Mouse (Mus musculus) intestine, postnatal 0 days (tissue): Measurements from ENCODE around the gene Kirrel. TPM values are rescaled to one million over a fixed set of nuclear protein-coding genes. Genes with fewer than 3 reads are reported as not detected.

Experiments used
- ATAC-seq: fragments of 200-750 bp; cut with Nextera tagmentation; 2 replicates; pipeline ENCODE4 v1.8.0; 2017; ENCODE audit warnings: mild to moderate bottlenecking, moderate TSS enrichment, moderate library complexity
- H3K27ac ChIP-seq: fragments of 300-500 bp; sonication (generic); 2 replicates; pipeline ENCODE4 v1.5.1; 2014; ENCODE audit warnings: mild to moderate bottlenecking, low read depth, low read length, moderate library complexity
- H3K27me3 ChIP-seq: fragments of 300-500 bp; sonication (generic); replicated peaks from 2 replicates; pipeline ENCODE4 v1.6.1; 2014; ENCODE audit warnings: low read length, mixed read lengths; ENCODE audit not compliant: control insufficient read depth, insufficient read depth
- H3K36me3 ChIP-seq: fragments of 300-500 bp; sonication (generic); 2 replicates; pipeline ENCODE4 v1.6.1; 2014; ENCODE audit warnings: mild to moderate bottlenecking, moderate library complexity; ENCODE audit not compliant: control insufficient read depth, insufficient read depth
- H3K4me1 ChIP-seq: fragments of 300-500 bp; sonication (generic); replicated peaks from 2 replicates; pipeline ENCODE4 v1.6.1; 2014; ENCODE audit warnings: antibody characterized with exemption, low read length, mixed read lengths; ENCODE audit not compliant: control insufficient read depth, insufficient read depth
- H3K4me2 ChIP-seq: fragments of 300-500 bp; sonication (generic); replicated peaks from 2 replicates; pipeline ENCODE4 v1.6.1; 2014; ENCODE audit warnings: low read depth, mild to moderate bottlenecking, moderate library complexity
- H3K4me3 ChIP-seq: fragments of 300-500 bp; sonication (generic); 2 replicates; pipeline ENCODE4 v1.5.1; 2014; ENCODE audit warnings: low read depth, low read length
- H3K9ac ChIP-seq: fragments of 300-500 bp; sonication (generic); 2 replicates; pipeline ENCODE4 v1.6.1; 2014; ENCODE audit warnings: mild to moderate bottlenecking, low read depth, low read length
- H3K9me3 ChIP-seq: fragments of 300-500 bp; sonication (generic); 2 replicates; pipeline ENCODE4 v1.6.1; 2016; ENCODE audit warnings: mixed run types; ENCODE audit not compliant: control insufficient read depth
- CTCF ChIP-seq: sonication (generic); IDR thresholded peaks from 2 replicates; pipeline ENCODE4 v1.5.1; 2016; ENCODE audit warnings: low read depth, mild to moderate bottlenecking, control low read depth, antibody characterized with exemption, moderate library complexity
- WGBS: fragments of 180-500 bp; shearing (Covaris S2); extraction: QIAGEN DNeasy Blood & Tissue Kit; methylation state at CpG from one replicate; pipeline ENCODE4 v1.1.7; 2014; 5-methylcytosine and 5-hydroxymethylcytosine counted together
- polyA plus RNA-seq: library from polyadenylated mRNA; unstranded; fragments of >200 nt; fragmentation: Nextera tagmentation; extraction: Ambion mirVana; gene quantifications from 2 replicates; pipeline ENCODE4 v1.2.1, GENCODE M21; 2015

Gene Kirrel
- polyA plus RNA-seq, 1 experiment from 2014 or later, result 4.4 TPM

GRCm38 (mm10) chr3:87154398-87155287 lies 19.9 kb downstream of the Kirrel start:
- Histone ChIP-seq H3K9me3 (no peaks in the 10 kb centered on the region), H3K36me3 (no peaks in the 10 kb centered on the region), H3K4me3 (no peak overlapping the region), H3K27ac (no peak overlapping the region), H3K4me1 (0 out of 2 replicates have a peak, but pooled peaks cover 6% of the 10 kb centered on the region), H3K9ac (no peak overlapping the region), H3K4me2 (no peak overlapping the region), H3K27me3 (no peaks in the 10 kb centered on the region)
- ATAC-seq, result no peak
- WGBS, result 61% methylated on average over 15 of the region's 15 CpGs
- TF ChIP-seq CTCF, result no peak

GRCm38 (mm10) chr3:87153038-87153437 lies 21.5 kb downstream of the Kirrel start:
- H3K27ac ChIP-seq, result no peak overlapping the region; the same call in none of the 2 replicates
- H3K4me2 ChIP-seq, result no peak overlapping the region
- no peaks in the 10 kb centered on the region for H3K9me3 ChIP-seq
- H3K27me3 ChIP-seq, result no peaks in the 10 kb centered on the region
- 0 out of 2 replicates have a peak, but pooled peaks cover 6% of the 10 kb centered on the region for H3K4me1 ChIP-seq
- TF ChIP-seq CTCF, result no peak
- 32% methylated on average over 2 of the region's 2 CpGs for WGBS
- no peaks in the 10 kb centered on the region for H3K36me3 ChIP-seq
- no peak overlapping the region for H3K9ac ChIP-seq
- no peak for ATAC-seq
- H3K4me3 ChIP-seq, result no peak overlapping the region

GRCm38 (mm10) chr3:87152111-87152738 lies 22.3 kb downstream of the Kirrel start:
- ATAC-seq, result no peak
- WGBS, result 72% methylated on average over 4 of the region's 4 CpGs
- Histone ChIP-seq H3K36me3 (no peaks in the 10 kb centered on the region), H3K4me1 (0 out of 2 replicates have a peak, but pooled peaks cover 6% of the 10 kb centered on the region), H3K9ac (no peak overlapping the region), H3K4me2 (no peak overlapping the region), H3K27me3 (no peaks in the 10 kb centered on the region), H3K9me3 (no peaks in the 10 kb centered on the region), H3K4me3 (no peak overlapping the region), H3K27ac (peak overlapping the region; percentile 50)
- TF ChIP-seq CTCF, result no peak

- no peak for ATAC-seq
- H3K9me3 ChIP-seq, result no peaks in the 10 kb centered on the region
- 70% methylated on average over 2 of the region's 2 CpGs for WGBS
- TF ChIP-seq CTCF, result no peak
- H3K27me3 ChIP-seq, result no peaks in the 10 kb centered on the region
- H3K27ac ChIP-seq, result peak overlapping the region; percentile 72
- no peak overlapping the region for H3K9ac ChIP-seq
- 0 out of 2 replicates have a peak, but pooled peaks cover 6% of the 10 kb centered on the region for H3K4me1 ChIP-seq
- no peaks in the 10 kb centered on the region for H3K36me3 ChIP-seq
- no peak overlapping the region for H3K4me2 ChIP-seq
- H3K4me3 ChIP-seq, result no peak overlapping the region
Observed at GRCm38 (mm10) chr3:87151294-87151826, 23.2 kb downstream of the Kirrel start.

DNA sequence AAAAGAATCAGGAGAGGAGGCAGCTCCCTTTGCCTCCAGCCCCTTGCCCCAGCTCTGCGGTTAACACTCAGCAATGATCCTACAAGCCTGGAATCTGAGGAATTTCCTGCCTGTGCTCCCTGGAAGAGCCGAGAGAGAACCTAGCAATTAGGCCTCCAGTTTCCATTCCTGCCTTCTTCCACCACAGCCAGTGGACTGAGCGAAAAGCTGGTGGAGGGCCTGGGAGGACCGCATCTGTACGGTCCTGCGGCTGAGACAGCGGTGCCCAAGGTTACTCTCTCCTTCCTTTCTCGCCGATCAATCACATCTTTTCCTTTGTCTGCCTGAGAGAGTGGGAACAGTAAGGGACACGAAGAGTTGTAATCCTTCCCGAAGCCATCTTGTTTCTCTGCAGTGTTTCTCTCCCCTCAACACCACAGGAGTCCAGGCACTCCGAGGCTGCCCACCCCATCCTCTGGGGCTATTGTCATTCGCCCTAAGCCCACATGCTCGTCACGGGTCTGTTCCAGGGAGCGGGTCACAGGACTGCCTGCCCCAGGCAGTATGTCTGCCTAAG lies 23.8 kb downstream of the Kirrel start:
- H3K27me3 ChIP-seq, result no peaks in the 10 kb centered on the region
- peak overlapping the region; percentile 72 for H3K27ac ChIP-seq
- WGBS, result 38% methylated on average over 16 of the region's 16 CpGs
- H3K4me3 ChIP-seq, result no peak overlapping the region
- ATAC-seq, result no peak
- 0 out of 2 replicates have a peak, but pooled peaks cover 6% of the 10 kb centered on the region for H3K4me1 ChIP-seq
- no peak overlapping the region for H3K4me2 ChIP-seq
- H3K36me3 ChIP-seq, result no peaks in the 10 kb centered on the region
- no peaks in the 10 kb centered on the region for H3K9me3 ChIP-seq
- no peak for TF ChIP-seq CTCF
- H3K9ac ChIP-seq, result no peak overlapping the region

GRCm38 (mm10) chr3:87150056-87150688 lies 24.4 kb downstream of the Kirrel start:
- Histone ChIP-seq H3K4me2 (no peak overlapping the region; the same call in 1 of the 2 replicates), H3K36me3 (no peaks in the 10 kb centered on the region), H3K27ac (peak overlapping the region; percentile 72), H3K4me1 (0 out of 2 replicates have a peak, but pooled peaks cover 9% of the 10 kb centered on the region), H3K9me3 (no peaks in the 10 kb centered on the region), H3K9ac (no peak overlapping the region), H3K27me3 (no peaks in the 10 kb centered on the region), H3K4me3 (no peak overlapping the region)
- ATAC-seq, result no peak
- 37% methylated on average over 8 of the region's 8 CpGs for WGBS
- TF ChIP-seq CTCF, result no peak
